ENCODE assay signal across 8 mouse cellular contexts in the genomic region with DNA sequence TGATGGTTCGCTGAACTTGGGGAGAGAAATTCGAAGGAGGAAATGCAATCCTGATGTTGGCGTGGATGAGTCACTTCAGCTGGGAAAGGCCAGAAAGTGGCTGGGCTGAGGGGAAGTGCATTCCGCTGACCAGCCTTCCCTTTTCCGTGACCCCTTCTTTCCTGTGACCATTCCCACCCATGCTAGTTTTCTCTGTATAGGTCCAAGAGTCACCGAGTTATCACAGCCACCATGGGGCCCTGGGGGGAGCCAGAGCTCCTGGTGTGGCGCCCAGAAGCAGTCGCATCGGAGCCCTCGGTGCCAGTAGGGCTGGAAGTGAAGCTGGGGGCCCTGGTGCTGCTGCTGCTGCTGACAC. TPM values are rescaled to one million over a fixed set of nuclear protein-coding genes. Genes with fewer than 3 reads are reported as not detected.
DNase-seq lines count a peak whose midpoint lies in the region; ATAC-seq and TF ChIP-seq lines count a peak whose summit lies in the region.

No protein-coding gene starts in this region.

- H3K4me1 ChIP-seq in forebrain, embryonic 14.5 days (ENCODE audit: control insufficient read depth, insufficient read depth, low read length): peaks cover 8% of the 10 kb centered on the region
- peaks cover 5% of the 10 kb centered on the region for H3K4me1 ChIP-seq in hindbrain, postnatal 0 days (ENCODE audit: insufficient read depth, low read length)
- H3K4me1 ChIP-seq in lung, embryonic 16.5 days (replicated peaks; ENCODE audit: control insufficient read depth, insufficient read depth, low read length): peaks cover 9% of the 10 kb centered on the region
- peaks cover 9% of the 10 kb centered on the region for H3K4me1 ChIP-seq in stomach, embryonic 15.5 days

- DNase-seq in gastrocnemius, adult 2 months: peak; percentile 52
- no peak for DNase-seq in gastrocnemius, postnatal 25 days
- peak; percentile 63 for DNase-seq in adipocyte (ENCODE audit: low spot score)
- peak; percentile 5 for DNase-seq in forebrain, embryonic 14.5 days (ENCODE audit: low spot score)
- peak; percentile 4 for DNase-seq in hindbrain, postnatal 0 days (ENCODE audit: low spot score)

- no peak for TF ChIP-seq CTCF in gastrocnemius, adult 2 months (IDR thresholded peaks at IDR 0.05)
- no peak for TF ChIP-seq CTCF in hindbrain, postnatal 0 days (IDR thresholded peaks at IDR 0.05; ENCODE audit: low read depth)

- H3K27ac ChIP-seq in gastrocnemius, adult 2 months: peak overlapping the region; percentile 99
- H3K27ac ChIP-seq in forebrain, embryonic 14.5 days (ENCODE audit: low read depth, low read length): peak overlapping the region; percentile 61; the same call in 1 of the 2 replicates
- H3K27ac ChIP-seq in hindbrain, postnatal 0 days: peak overlapping the region; percentile 87
- H3K27ac ChIP-seq in lung, embryonic 16.5 days (ENCODE audit: low read length): peak overlapping the region; percentile 97
- H3K27ac ChIP-seq in stomach, embryonic 15.5 days: peak overlapping the region; percentile 94

- no peaks in the 10 kb centered on the region for H3K9me3 ChIP-seq in forebrain, embryonic 14.5 days (replicated peaks; ENCODE audit: control insufficient read depth, low read length)
- no peaks in the 10 kb centered on the region for H3K9me3 ChIP-seq in hindbrain, postnatal 0 days (ENCODE audit: low read length)
- H3K9me3 ChIP-seq in lung, embryonic 16.5 days (ENCODE audit: control insufficient read depth, low read length): no peaks in the 10 kb centered on the region
- H3K9me3 ChIP-seq in stomach, embryonic 15.5 days: no peaks in the 10 kb centered on the region

- no peaks in the 10 kb centered on the region for H3K27me3 ChIP-seq in forebrain, embryonic 14.5 days (replicated peaks; ENCODE audit: control insufficient read depth, insufficient read depth, low read length)
- no peaks in the 10 kb centered on the region for H3K27me3 ChIP-seq in hindbrain, postnatal 0 days (ENCODE audit: insufficient read depth, low read length)
- no peaks in the 10 kb centered on the region for H3K27me3 ChIP-seq in lung, embryonic 16.5 days (ENCODE audit: control insufficient read depth, insufficient read depth, low read depth, low read length)
- no peaks in the 10 kb centered on the region for H3K27me3 ChIP-seq in stomach, embryonic 15.5 days (replicated peaks)

- H3K9ac ChIP-seq in forebrain, embryonic 14.5 days (ENCODE audit: low read length): peak overlapping the region; percentile 66
- H3K9ac ChIP-seq in hindbrain, postnatal 0 days (replicated peaks; ENCODE audit: low read length): peak overlapping the region; percentile 74
- peak overlapping the region; percentile 90 for H3K9ac ChIP-seq in lung, embryonic 16.5 days (ENCODE audit: low read length)
- H3K9ac ChIP-seq in stomach, embryonic 15.5 days: peak overlapping the region; percentile 88

- intact Hi-C loops in gastrocnemius, adult 2 months (cut with DNase I): no loop called here

- ATAC-seq in forebrain, embryonic 14.5 days: no peak
- no peak for ATAC-seq in hindbrain, postnatal 0 days
- ATAC-seq in lung, embryonic 16.5 days (ENCODE audit: low read depth): no peak; the same call in 1 of the 2 replicates
- ATAC-seq in stomach, embryonic 15.5 days (ENCODE audit: insufficient read depth, low FRiP score, low read depth): no peak
- no peak for ATAC-seq in activated CD4-positive, CD25-positive, alpha-beta regulatory T cell, adult 4 months

- WGBS in forebrain, embryonic 14.5 days: 7% methylated on average over 10 of the region's 10 CpGs
- 6% methylated on average over 10 of the region's 10 CpGs for WGBS in hindbrain, postnatal 0 days
- 0% methylated on average over 10 of the region's 10 CpGs for WGBS in lung, embryonic 16.5 days
- under 1% methylated on average over 10 of the region's 10 CpGs for WGBS in stomach, embryonic 15.5 days

- H3K4me3 ChIP-seq in gastrocnemius, adult 2 months: peak overlapping the region; percentile 84
- H3K4me3 ChIP-seq in forebrain, embryonic 14.5 days (ENCODE audit: low read depth, low read length): peak overlapping the region; percentile 55
- H3K4me3 ChIP-seq in hindbrain, postnatal 0 days (ENCODE audit: low read length): peak overlapping the region; percentile 66
- peak overlapping the region; percentile 87 for H3K4me3 ChIP-seq in lung, embryonic 16.5 days (ENCODE audit: low read length)
- peak overlapping the region; percentile 81 for H3K4me3 ChIP-seq in stomach, embryonic 15.5 days (replicated peaks)

- H3K4me2 ChIP-seq in forebrain, embryonic 14.5 days (ENCODE audit: low read length): peak overlapping the region; percentile 91
- H3K4me2 ChIP-seq in hindbrain, postnatal 0 days (ENCODE audit: low read depth, low read length): peak overlapping the region; percentile 91
- peak overlapping the region; percentile 80 for H3K4me2 ChIP-seq in lung, embryonic 16.5 days (ENCODE audit: low read depth, low read length)
- peak overlapping the region; percentile 88 for H3K4me2 ChIP-seq in stomach, embryonic 15.5 days

- peaks cover 8% of the 10 kb centered on the region; the same call in 1 of the 2 replicates for H3K36me3 ChIP-seq in forebrain, embryonic 14.5 days (ENCODE audit: control insufficient read depth, insufficient read depth, low read length)
- H3K36me3 ChIP-seq in hindbrain, postnatal 0 days (ENCODE audit: insufficient read depth, low read length): no peaks in the 10 kb centered on the region
- peaks cover 10% of the 10 kb centered on the region for H3K36me3 ChIP-seq in lung, embryonic 16.5 days (ENCODE audit: control insufficient read depth, insufficient read depth, low read length)
- peaks cover 13% of the 10 kb centered on the region; the same call in 1 of the 2 replicates for H3K36me3 ChIP-seq in stomach, embryonic 15.5 days

RNA-seq across cellular contexts. Expression of a gene that starts 0.8 kb away (rescaled TPM):
- 10 to 100 TPM; 41.6 to 50.6 TPM for total RNA-seq in gastrocnemius, adult 2 months (2021)
- 10 to 100 TPM; 49.6 to 54.7 TPM for total RNA-seq in gastrocnemius, postnatal 25 days (2021)
- polyA plus RNA-seq in forebrain, embryonic 14.5 days (2014; fragmentation: Nextera tagmentation; extraction: Ambion mirVana): 40.0 and 47.0 TPM in 2 replicates
- 97.8 and 105 TPM in 2 replicates for total RNA-seq in hindbrain, postnatal 0 days (2014; rRNA removed)
- polyA plus RNA-seq in hindbrain, postnatal 0 days (2015; fragmentation: Nextera tagmentation; extraction: Ambion mirVana): 70.1 and 72.0 TPM in 2 replicates
- polyA plus RNA-seq in lung, embryonic 16.5 days (2015; fragmentation: Nextera tagmentation; extraction: Ambion mirVana): 105 and 110 TPM in 2 replicates
- 104 and 111 TPM in 2 replicates for polyA plus RNA-seq in stomach, embryonic 15.5 days (2015; fragmentation: Nextera tagmentation; extraction: Ambion mirVana)
- 10 to 100 TPM; 48.5 to 65.9 TPM for polyA plus RNA-seq in activated CD4-positive, CD25-positive, alpha-beta regulatory T cell, adult 4 months (2017; shearing (Covaris generic))

RNA-seq across cellular contexts. Expression of a gene that starts 5.2 kb away (rescaled TPM):
- total RNA-seq in gastrocnemius, adult 2 months (2021): 10 to 100 TPM; 16.8 to 17.3 TPM
- 10 to 100 TPM; 13.9 to 16.9 TPM for total RNA-seq in gastrocnemius, postnatal 25 days (2021)
- 10.7 and 14.1 TPM in 2 replicates for polyA plus RNA-seq in forebrain, embryonic 14.5 days (2014; fragmentation: Nextera tagmentation; extraction: Ambion mirVana)
- total RNA-seq in hindbrain, postnatal 0 days (2014; rRNA removed): 12.7 and 27.0 TPM in 2 replicates
- 15.4 and 17.0 TPM in 2 replicates for polyA plus RNA-seq in hindbrain, postnatal 0 days (2015; fragmentation: Nextera tagmentation; extraction: Ambion mirVana)
- 25.5 and 28.4 TPM in 2 replicates for polyA plus RNA-seq in lung, embryonic 16.5 days (2015; fragmentation: Nextera tagmentation; extraction: Ambion mirVana)
- polyA plus RNA-seq in stomach, embryonic 15.5 days (2015; fragmentation: Nextera tagmentation; extraction: Ambion mirVana): 16.5 and 22.3 TPM in 2 replicates
- 10 to 100 TPM; 33.2 to 42.9 TPM for polyA plus RNA-seq in activated CD4-positive, CD25-positive, alpha-beta regulatory T cell, adult 4 months (2017; shearing (Covaris generic))

RNA-seq across cellular contexts. Expression of a gene that starts 5.4 kb away (rescaled TPM):
- not detected for total RNA-seq in gastrocnemius, adult 2 months (2021)
- under 1 TPM in 1 of 2 experiments, not detected in 1; 0.35 TPM for total RNA-seq in gastrocnemius, postnatal 25 days (2021)
- 4.1 and 4.2 TPM in 2 replicates for polyA plus RNA-seq in forebrain, embryonic 14.5 days (2014; fragmentation: Nextera tagmentation; extraction: Ambion mirVana)
- 0.21 and 0.83 TPM in 2 replicates for total RNA-seq in hindbrain, postnatal 0 days (2014; rRNA removed)
- polyA plus RNA-seq in hindbrain, postnatal 0 days (2015; fragmentation: Nextera tagmentation; extraction: Ambion mirVana): 1.2 and 1.4 TPM in 2 replicates
- 5.8 TPM in 2 replicates for polyA plus RNA-seq in lung, embryonic 16.5 days (2015; fragmentation: Nextera tagmentation; extraction: Ambion mirVana)
- 21.4 and 22.5 TPM in 2 replicates for polyA plus RNA-seq in stomach, embryonic 15.5 days (2015; fragmentation: Nextera tagmentation; extraction: Ambion mirVana)
- not detected for polyA plus RNA-seq in activated CD4-positive, CD25-positive, alpha-beta regulatory T cell, adult 4 months (2017; shearing (Covaris generic))

RNA-seq across cellular contexts. Expression of a gene that starts 16.3 kb away (rescaled TPM):
- total RNA-seq in gastrocnemius, adult 2 months (2021): 10 to 100 TPM; 82.2 to 84.2 TPM
- 10 to 100 TPM; 71.3 to 76.9 TPM for total RNA-seq in gastrocnemius, postnatal 25 days (2021)
- 3.4 and 3.7 TPM in 2 replicates for polyA plus RNA-seq in forebrain, embryonic 14.5 days (2014; fragmentation: Nextera tagmentation; extraction: Ambion mirVana)
- 38.8 and 48.4 TPM in 2 replicates for total RNA-seq in hindbrain, postnatal 0 days (2014; rRNA removed)
- 5.4 and 5.9 TPM in 2 replicates for polyA plus RNA-seq in hindbrain, postnatal 0 days (2015; fragmentation: Nextera tagmentation; extraction: Ambion mirVana)
- 3.6 and 3.7 TPM in 2 replicates for polyA plus RNA-seq in lung, embryonic 16.5 days (2015; fragmentation: Nextera tagmentation; extraction: Ambion mirVana)
- 4.0 and 4.2 TPM in 2 replicates for polyA plus RNA-seq in stomach, embryonic 15.5 days (2015; fragmentation: Nextera tagmentation; extraction: Ambion mirVana)
- polyA plus RNA-seq in activated CD4-positive, CD25-positive, alpha-beta regulatory T cell, adult 4 months (2017; shearing (Covaris generic)): 10 to 100 TPM; 15.8 to 25.5 TPM

RNA-seq across cellular contexts. Expression of a gene that starts 17.3 kb away (rescaled TPM):
- total RNA-seq in gastrocnemius, adult 2 months (2021): 10 to 100 TPM; 64.8 to 68.8 TPM
- total RNA-seq in gastrocnemius, postnatal 25 days (2021): 10 to 100 TPM; 54.3 to 56.9 TPM
- polyA plus RNA-seq in forebrain, embryonic 14.5 days (2014; fragmentation: Nextera tagmentation; extraction: Ambion mirVana): 118 and 124 TPM in 2 replicates
- total RNA-seq in hindbrain, postnatal 0 days (2014; rRNA removed): 52.5 and 75.6 TPM in 2 replicates
- 115 and 124 TPM in 2 replicates for polyA plus RNA-seq in hindbrain, postnatal 0 days (2015; fragmentation: Nextera tagmentation; extraction: Ambion mirVana)
- polyA plus RNA-seq in lung, embryonic 16.5 days (2015; fragmentation: Nextera tagmentation; extraction: Ambion mirVana): 91.0 and 93.6 TPM in 2 replicates
- 109 and 115 TPM in 2 replicates for polyA plus RNA-seq in stomach, embryonic 15.5 days (2015; fragmentation: Nextera tagmentation; extraction: Ambion mirVana)
- 10 to 100 TPM; 74.8 to 85.6 TPM for polyA plus RNA-seq in activated CD4-positive, CD25-positive, alpha-beta regulatory T cell, adult 4 months (2017; shearing (Covaris generic))
